Mouse (Mus musculus) mature B cell (primary cell): Measurements from ENCODE around the gene Zbp1.

Source experiments
- in situ Hi-C: fragments of 300-500 bp; cut with MboI; formaldehyde crosslinking; loops from 2 replicates; pipeline ENCODE4 v1.14.3; 2019

Gene Zbp1

DNA sequence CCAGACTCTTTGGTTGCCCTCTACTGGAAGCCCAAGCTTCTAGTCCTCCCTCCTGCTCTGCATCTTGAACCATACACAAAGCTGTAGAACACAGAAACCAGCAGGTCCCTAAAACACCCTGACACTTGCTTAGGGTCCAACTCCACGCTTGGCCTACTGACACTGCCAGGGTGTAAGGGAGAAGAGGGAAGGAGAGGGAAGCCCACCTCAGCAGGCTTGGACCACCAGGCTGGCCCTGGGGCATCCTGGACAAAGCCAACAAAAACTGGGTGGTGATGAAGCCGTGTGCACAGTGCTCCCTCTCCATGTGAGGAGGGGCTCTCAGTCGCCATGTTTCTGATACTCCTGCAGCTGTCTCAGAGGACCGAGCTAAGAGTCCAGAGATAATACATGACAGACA, 38.7 kb downstream of the Zbp1 start:
- in situ Hi-C loops, result no loop called here

DNA sequence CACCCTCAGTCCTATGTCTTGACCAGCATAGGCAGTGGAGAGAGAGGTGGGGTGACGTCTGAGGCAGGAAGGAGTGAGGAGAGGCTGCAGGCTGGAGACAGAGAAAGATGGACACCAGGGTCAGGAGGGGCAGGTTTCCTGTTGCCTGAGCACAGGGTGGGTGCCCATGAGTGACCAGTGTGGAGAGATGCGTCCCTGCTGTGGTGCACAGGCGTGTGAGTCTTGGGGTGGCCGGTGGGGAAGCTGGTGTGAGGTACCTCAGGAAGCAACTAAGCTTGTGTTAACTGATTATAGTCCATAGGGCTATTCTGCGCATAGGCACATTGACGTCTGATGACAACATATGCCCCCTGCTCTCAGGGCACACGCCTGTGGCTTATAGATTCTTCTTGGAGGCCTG, 39.7 kb downstream of the Zbp1 start:
- in situ Hi-C loops, result loop anchor here (5.0 kb wide), 1 partner anchor 67 kb away; no protein-coding TSS in a partner anchor

DNA sequence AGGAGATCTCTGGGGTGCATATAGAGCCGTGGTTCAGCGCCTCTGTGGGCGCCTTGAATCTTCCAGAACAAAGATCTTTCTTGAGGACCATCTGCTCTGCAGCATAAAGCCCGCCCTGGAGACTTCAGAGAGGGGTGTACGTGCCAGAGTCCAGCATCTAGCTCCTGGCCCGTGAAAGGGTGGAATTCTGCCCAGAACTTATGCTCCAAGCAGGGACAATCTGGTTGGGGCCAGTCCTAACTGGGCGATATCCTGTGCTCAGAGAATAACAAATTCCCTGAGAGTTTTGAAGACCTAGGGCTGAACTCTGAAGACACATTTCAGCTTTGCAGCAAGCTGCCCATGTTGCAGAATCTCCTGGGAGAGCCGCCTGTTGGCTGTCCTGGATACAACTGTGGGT, 40.8 kb downstream of the Zbp1 start:
- in situ Hi-C loops, result loop anchor here (5.0 kb wide), 1 partner anchor 66 kb away; no protein-coding TSS in a partner anchor

DNA sequence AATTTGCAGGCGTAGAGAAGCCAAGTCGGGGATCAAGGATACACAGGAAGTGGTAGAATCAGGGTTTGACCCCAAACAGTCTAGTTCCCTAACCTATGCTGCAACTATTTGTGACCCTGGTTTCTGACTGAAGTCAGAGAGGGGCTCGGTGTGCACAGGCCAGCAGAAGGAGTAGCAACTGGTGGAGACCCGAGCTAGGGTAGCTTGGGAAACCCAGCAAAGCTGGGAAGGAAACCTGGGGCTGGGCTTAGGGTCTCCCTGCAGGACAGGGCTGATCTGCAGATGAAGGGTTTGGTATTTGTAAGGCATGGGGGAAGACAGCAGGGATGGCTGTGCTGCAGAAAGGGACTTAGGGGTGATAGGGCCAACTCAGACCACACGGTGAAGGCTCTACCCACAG, 41.2 kb downstream of the Zbp1 start:
- in situ Hi-C loops, result loop anchor here (5.0 kb wide), 1 partner anchor 65 kb away; no protein-coding TSS in a partner anchor

DNA sequence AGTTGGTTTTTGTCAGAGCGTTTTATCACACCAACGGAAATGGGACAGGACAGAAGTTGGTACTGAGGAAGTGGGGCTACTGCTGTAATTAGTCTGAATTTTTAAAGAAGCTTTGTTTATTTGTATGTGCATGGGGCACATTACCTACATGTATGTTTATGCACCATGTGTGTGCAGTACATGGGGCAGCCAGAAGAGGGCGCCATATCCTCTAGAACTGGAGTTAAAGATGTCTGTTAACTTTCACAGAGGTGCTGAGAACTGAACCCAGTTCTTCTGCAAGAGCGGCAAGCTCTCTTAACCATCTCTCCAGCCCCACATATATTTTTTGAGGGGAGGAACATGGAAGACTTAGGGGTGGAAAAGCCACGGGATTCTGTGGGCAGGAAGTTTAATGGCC, 43.0 kb downstream of the Zbp1 start:
- in situ Hi-C loops, result loop anchor here (5.0 kb wide), 1 partner anchor 63 kb away; no protein-coding TSS in a partner anchor

DNA sequence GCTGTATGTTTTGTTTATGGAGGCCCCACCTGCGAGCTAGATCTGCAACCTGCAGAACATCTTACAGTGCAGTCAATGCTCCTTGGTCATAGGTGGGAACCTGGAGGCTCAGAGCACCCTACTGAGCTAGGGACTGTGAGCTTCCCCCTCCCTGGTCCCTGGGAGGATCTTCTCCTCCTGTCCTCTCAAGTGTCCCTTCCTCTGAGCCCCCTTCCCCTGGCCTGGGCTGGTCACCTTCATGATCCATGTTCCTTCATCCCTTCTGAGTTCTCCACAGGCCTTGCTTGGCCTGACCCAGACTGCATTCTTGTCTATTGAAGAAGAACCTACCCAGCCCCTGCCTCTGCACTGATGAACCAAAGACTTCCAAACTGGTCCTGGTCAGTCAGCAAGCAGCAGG, 44.2 kb downstream of the Zbp1 start:
- in situ Hi-C loops, result no loop called here

DNA sequence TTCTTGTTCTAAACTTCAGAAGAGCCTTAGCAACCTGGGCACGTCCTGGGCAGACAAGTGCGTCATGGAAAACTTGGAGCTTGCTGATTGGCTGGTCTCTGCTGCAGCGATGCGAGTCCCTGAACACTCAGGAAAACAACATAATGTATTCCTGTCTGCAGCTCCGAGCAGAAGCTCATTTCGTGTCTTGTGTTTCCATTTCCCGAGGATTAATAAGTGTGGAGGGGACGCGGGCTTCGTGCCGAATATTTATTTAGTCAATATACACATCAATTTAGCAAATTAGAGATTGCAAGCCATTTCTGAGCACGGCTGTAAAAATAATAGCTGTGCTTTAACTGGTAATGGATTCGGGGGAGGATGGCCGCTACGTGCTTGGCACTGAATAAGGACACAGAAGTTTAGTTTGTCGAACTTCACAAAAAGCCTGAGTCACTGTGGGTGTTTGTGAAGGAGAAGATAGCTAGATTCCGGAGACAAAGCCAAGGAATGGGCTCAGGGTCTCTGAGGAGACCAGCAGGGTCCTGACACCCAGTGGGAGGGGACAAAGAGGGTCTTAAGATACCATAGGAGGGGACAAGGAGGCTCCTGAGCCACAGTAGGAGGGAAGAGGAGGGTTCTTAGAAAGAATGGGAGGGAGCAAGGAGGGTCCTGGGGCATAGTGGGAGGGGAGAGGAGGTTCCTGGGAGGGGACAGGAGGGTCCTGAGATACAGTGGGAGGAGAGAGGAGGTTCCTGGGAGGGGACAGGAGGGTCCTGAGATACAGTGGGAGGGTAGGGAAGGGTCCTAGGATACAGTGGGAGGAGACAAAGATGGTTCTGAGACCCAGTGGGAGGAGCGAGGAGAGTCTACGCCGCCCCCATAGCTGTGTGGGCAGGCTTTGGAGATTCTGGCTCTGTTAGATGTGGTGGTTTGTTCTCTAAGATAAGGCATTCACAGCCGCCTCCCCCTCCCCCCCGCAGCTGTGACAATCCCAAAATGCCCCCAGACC, 44.9 kb downstream of the Zbp1 start:
- in situ Hi-C loops, result no loop called here

DNA sequence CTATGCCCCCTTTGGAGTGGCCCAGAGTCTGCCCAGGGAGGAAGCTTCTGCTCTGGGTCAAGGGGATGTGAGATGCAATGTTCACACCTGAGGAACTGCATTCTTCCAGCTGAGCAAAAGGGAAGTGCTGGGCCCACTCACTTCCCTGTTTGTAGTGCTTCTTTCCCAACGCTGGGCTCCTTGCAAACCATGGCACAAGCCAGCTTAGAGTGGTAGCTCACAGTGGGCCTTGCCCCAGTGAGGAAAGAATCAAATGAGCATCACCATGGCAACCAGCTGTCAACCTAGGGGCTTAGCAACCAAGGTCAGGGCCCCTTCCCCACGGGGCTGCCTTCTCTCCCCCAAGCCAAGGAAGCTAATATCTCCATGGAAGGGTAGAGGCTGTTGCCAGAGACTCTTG, 45.7 kb downstream of the Zbp1 start:
- in situ Hi-C loops, result no loop called here

DNA sequence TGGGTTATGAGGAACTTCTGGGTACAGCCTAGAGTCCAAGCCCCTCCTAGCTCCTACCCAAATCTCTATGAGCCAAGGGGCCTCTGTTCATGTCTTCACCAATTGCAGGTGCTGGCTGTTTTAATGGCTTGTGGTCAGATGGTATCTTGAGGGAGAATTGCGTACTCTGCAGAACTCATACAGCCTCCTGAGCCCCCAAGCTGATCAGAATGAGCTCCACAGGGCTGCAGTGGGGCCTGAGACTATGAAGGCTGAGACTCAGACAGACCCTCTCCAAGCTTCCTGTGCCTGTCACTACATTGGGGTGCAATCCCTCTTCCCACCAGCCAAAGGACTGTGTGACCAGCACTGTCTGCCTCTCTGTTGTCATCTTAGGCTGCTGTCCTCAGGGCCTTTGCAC, 46.3 kb downstream of the Zbp1 start:
- in situ Hi-C loops, result no loop called here

DNA sequence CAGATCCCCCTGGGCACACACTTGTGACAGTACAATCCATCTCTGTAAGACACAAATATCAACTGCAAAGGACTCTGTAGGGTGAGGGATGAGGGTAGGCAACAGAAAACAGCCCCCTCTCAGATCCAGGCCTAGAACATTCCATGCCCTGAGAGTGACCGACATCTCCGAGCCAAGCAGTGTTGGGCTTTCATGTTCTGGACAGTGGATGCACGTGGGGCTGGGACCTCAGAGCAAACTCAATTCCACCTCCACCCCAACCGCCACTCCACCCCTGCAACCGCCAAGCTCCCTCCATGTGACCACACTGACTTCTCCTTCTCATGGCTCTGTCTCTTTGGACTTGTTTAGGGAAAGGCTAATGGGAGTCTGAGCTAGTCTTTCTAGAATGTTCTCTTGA, 46.8 kb downstream of the Zbp1 start:
- in situ Hi-C loops, result no loop called here

DNA sequence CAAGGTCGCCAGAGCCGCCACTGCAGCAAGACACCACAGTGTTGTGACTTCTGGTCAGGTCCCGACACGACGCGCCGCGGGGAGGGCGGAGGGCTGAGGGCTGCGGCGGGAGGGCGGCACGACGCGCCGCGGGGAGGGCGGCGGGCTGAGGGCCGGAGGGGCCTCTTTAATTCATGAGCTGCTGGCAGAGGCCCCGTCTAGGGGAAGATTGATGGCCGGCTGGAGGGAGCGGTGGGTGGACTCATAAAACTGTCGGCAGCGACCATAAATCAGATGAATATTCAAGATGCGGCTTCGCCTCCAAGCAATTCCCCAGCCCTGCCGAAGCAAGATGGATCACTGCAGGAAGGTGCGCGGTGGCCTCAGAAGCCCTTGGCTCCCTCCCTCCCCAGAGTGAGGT, 47.3 kb downstream of the Zbp1 start:
- in situ Hi-C loops, result no loop called here

DNA sequence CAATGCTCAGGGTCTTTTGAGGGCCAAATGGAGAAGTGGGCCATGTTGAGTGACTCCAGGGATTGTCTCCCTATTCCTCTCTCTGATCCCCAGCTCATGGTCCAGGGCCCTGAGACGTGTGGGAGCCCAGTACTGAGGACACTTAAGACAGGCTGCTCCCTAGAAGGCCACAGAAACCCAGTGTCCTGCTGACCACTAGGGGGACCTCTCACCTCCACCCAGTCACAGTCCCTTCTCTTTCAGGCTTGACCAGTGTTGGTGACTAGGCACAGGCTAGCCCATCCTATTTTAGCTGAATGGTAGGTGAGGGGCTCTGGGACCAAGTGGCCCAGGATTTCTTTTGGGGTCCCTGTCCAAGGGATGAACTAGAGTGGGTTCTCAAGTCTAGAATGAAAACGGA, 48.0 kb downstream of the Zbp1 start:
- in situ Hi-C loops, result no loop called here

DNA sequence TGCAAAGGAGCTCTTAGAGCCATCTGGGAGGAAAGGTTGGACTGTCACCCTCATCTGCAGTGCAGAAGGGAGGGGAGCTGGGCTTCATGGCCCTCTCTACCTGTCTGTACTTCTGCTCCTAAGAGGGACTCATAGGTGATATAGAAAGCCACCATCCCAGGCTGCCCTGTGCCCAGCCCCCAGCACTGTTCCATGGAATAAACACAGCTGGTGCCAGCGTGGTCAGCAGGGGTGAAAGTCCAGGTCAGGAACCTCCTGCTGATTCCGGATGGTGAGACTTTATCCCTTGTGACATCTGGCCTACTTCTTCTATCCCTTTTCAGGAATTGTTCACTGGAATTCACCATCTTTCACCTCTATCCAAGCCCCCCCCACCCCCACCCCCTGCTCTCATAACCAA, 48.6 kb downstream of the Zbp1 start:
- in situ Hi-C loops, result no loop called here

DNA sequence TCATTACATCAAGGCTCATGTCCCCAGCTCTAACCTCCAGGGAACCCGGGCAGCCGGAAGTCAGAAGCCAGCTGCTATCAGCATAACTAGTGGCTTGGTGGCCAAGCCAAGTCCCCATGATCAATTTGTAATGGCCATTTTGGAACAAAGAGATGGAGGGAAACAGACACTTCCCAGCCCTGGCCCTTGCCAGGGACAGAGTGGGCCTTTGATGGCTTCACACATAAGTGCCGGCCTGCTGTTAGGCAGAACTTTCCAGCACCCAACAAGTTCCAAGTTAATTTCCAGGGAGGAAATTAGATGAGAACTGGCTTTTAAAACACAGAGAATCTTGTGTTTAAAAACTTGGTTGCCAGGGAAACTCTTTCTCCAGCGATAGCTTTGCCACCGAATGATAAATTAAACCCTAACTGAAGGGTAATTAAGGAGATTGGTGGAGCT, 50.3 kb downstream of the Zbp1 start:
- in situ Hi-C loops, result no loop called here

DNA sequence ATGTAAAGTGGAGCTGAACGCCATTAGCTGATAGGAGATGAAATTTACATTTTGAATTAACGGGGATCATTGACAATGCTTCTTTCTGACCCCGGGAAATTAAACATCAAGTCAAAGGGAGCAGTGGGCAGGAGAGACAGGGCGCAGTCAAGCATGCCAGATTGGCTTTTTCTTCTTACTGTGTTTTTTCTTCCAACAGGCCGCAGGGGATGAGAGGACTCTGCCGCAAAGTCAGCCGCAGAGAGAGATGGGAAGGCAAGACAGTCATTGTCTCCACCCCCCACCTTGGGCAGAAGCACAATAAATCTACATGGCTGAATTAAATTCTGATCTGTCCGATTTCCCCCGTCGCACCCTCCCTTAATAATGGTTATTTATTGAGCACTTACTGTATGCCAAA, 53.4 kb downstream of the Zbp1 start:
- in situ Hi-C loops, result no loop called here

DNA sequence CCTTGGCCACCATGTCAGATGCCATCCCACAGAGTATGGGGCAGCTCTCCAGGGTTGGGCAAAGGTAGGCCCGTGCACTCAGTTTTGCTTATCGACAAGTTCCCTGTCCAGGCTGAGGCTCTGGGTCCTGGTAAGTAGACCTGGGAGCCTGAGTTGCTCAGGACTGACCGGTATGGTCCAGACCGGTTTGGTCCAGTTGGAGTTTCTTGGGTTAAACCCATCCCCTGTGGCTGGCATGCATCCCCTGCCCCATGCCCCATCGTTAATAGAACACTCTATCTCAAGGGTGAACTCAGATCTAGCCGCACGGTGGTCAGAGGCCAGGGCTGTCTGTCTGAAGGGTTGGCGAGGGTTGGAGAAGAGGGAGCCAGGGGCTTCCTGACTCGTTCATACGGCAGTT, 53.8 kb downstream of the Zbp1 start:
- in situ Hi-C loops, result no loop called here

DNA sequence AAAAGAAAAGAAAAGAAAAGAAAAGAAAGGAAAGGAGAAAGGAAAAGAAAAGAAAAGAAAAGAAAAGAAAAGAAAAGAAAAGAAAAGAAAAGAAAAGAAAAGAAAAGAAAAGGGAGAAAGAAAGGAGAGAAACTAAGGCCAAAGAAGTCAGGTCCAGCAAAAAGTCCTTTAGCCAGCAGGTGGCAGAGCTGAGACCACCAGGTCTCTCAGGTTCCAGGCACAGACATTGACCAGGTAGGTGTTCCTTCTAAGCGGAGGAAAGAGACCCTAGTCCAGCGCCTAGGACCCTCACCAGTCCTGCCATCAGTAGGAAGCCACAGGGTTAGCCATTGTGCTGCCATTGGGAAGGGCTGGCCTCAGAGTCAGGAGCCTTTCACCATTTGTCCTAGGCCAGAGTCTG, 54.4 kb downstream of the Zbp1 start:
- in situ Hi-C loops, result no loop called here

DNA sequence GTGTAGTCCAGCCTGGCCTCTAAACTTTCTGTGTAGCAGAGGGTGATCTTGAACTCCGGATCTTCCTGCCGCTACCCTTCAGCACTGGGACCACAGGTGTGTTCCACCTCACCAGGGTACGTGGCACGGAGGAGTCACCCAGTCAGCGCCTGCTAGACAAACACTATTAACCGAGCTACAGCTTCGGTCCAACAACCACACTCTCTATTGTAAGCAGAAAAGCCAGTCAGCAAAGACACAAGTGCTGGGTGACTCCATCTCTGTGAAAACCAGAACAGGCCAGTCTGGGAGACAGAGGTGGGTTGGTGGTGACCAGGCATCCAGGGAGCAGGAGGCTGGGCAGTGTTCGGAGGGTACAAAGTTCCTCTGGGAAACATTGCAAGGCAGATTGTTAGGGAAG, 55.3 kb downstream of the Zbp1 start:
- in situ Hi-C loops, result no loop called here

DNA sequence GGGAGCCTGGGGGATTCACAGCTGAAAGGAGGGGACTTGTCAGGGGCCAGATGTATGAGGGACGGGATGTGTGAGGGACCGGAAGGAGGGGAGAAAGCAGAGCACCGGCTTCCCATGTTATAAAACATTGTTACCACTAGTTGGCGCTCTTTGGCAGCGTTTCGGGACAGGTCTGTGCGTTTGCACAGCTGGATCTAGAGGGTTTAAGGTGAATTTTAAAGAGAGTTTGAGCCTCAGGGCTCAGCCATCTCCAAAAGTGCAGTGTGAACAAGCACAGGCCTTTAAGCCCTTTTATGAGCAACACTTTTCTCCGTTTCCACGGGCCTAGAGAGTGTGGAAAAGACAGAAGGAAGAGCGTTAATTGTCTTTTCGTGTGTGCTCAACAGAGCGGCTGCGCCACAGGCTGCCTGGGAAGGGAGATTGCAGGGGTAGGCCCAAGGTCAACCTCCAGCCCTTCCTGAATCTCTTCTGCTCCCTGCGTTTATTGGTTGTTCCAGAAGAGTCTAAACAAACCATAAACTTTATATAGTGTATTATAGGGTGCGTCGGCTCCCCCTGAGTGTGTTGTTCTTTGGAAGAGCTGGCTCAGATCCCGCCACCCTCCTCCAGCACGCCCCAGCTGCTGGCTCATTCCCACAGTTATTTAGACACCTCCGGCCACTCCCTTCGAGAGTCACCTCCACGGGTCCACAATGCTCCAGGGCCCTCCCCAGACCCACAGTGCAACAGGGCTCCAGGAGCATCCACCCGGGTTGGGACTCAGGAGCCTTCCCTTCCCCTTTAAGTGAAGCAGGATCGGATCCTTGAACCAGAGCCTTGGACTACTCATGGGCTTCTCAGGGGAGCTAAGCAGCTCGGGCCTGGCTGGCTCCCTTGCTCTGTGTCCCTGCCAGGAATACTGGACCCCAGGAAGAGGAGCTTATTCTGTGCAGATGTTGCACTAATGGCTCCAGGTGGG, 59.1 kb downstream of the Zbp1 start:
- in situ Hi-C loops, result no loop called here

DNA sequence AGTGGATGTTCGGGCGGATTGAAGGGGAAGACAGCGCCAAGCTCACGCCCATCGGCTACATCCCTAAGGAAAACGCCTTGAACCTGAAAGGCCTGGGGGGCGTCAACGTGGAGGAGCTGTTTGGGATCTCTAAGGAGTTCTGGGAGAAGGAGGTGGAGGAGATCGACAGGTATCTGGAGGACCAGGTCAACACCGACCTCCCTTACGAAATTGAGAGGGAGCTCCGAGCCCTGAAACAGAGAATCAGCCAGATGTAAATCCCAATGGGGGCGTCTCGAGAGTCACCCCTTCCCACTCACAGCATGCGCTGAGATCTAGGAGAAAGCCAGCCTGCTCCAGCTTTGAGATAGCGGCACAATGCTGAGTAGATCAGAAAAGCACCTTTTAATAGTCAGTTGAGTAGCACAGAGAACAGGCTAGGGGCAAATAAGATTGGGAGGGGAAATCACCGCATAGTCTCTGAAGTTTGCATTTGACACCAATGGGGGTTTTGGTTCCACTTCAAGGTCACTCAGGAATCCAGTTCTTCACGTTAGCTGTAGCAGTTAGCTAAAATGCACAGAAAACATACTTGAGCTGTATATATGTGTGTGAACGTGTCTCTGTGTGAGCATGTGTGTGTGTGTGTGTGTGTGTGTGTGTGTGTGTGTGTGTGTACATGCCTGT, 60.2 kb downstream of the Zbp1 start:
- in situ Hi-C loops, result no loop called here

DNA sequence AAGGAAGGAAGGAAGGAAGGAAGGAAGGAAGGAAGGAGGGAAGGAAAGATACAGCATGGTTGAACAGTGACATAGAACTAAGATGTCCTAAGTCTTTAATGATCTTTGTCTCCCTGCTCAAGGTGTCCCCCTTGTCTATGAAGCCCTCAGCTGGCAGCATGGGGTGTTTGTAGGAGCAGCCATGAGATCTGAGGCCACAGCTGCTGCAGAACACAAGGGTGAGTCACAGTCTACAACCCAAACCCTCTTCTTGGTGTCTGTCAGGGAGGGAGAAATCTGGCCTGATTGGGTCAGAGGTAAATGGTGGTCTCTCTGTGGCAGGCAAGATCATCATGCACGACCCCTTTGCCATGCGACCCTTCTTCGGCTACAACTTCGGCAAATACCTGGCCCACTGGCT, 60.9 kb downstream of the Zbp1 start:
- in situ Hi-C loops, result no loop called here

DNA sequence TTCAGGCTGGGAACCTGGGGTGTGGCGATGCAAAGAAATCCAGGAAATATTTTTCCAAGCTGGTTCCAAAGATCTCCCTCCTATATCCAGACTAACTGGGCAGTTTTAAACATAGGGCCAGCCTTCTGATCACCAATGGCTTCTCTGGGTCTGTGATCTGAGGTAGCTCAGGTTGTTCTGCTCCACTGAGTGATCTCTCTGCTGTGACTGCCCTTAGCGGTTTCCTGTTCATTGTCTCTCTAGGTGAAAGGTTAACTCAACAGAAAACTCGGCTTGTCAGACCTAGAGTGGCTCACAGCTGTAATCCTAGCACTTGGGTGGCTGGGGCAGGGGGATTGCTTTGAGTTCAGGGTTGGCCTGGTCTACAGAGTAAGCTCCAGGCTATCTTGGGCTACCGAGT, 61.3 kb downstream of the Zbp1 start:
- in situ Hi-C loops, result no loop called here
